Mouse (Mus musculus) intestine, embryonic 15.5 days (tissue): ENCODE measurements around the gene Nav3. TPM values are rescaled to one million over a fixed set of nuclear protein-coding genes. Genes with fewer than 3 reads are reported as not detected.

ENCODE experiments used
- ATAC-seq: fragments of 200-750 bp; cut with Nextera tagmentation; 2 replicates; pipeline ENCODE4 v1.8.0; 2017; ENCODE audit warnings: moderate TSS enrichment, moderate library complexity
- H3K27ac ChIP-seq: fragments of 300-500 bp; sonication (generic); 2 replicates; pipeline ENCODE4 v1.5.1; 2015; ENCODE audit warnings: mild to moderate bottlenecking, inconsistent platforms
- H3K27me3 ChIP-seq: fragments of 300-500 bp; sonication (generic); replicated peaks from 2 replicates; pipeline ENCODE4 v1.6.1; 2015; ENCODE audit warnings: inconsistent platforms
- H3K36me3 ChIP-seq: fragments of 300-500 bp; sonication (generic); 2 replicates; pipeline ENCODE4 v1.6.1; 2015; ENCODE audit warnings: inconsistent platforms
- H3K4me1 ChIP-seq: fragments of 300-500 bp; sonication (generic); replicated peaks from 2 replicates; pipeline ENCODE4 v1.6.1; 2015; ENCODE audit warnings: inconsistent platforms
- H3K4me2 ChIP-seq: fragments of 300-500 bp; sonication (generic); replicated peaks from 2 replicates; pipeline ENCODE4 v1.6.1; 2015; ENCODE audit warnings: mild to moderate bottlenecking, inconsistent platforms
- H3K4me3 ChIP-seq: fragments of 300-500 bp; sonication (generic); replicated peaks from 2 replicates; pipeline ENCODE4 v1.5.1; 2015; ENCODE audit warnings: inconsistent platforms
- H3K9ac ChIP-seq: fragments of 300-500 bp; sonication (generic); 2 replicates; pipeline ENCODE4 v1.6.1; 2015; ENCODE audit warnings: inconsistent platforms
- H3K9me3 ChIP-seq: fragments of 300-500 bp; sonication (generic); 2 replicates; pipeline ENCODE4 v1.6.1; 2016; ENCODE audit warnings: inconsistent platforms
- WGBS: fragments of 180-500 bp; shearing (Covaris S2); methylation state at CpG from one replicate; pipeline ENCODE4 v1.1.7; 2015; 5-methylcytosine and 5-hydroxymethylcytosine counted together
- polyA plus RNA-seq: library from polyadenylated mRNA; unstranded; fragments of >200 nt; fragmentation: Nextera tagmentation; extraction: Ambion mirVana; gene quantifications from 2 replicates; pipeline ENCODE4 v1.2.1, GENCODE M21; 2015

The Nav3 gene
- polyA plus RNA-seq, 1 experiment from 2014 or later: 0.93 TPM

DNA sequence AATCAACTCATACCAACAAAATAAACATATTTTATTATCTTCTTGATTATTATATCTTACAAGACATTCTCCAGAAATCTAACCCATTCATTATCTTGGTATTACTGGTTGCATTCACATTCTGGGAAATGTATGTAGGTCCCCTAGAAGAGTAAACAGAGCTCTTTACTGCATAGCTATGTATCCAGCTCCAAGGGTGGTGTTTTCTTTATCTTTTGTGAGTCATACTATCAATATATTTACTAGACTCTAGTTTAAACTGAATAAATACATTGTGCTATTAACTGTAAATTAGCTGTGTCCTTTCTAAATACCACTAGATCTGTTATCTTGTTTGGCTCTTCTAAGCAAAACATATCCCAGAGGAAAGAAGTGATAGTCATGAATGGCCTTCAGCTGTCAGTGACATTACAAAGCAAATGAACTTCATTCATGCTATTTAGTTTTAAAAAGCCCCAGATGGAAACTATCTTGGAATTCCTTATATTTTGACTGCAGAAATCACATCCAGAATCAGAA is 580.6 kb downstream of the Nav3 start:
- H3K4me3 ChIP-seq: no peak overlapping the region
- H3K36me3 ChIP-seq: no peaks in the 10 kb centered on the region
- H3K27me3 ChIP-seq: no peaks in the 10 kb centered on the region
- H3K4me1 ChIP-seq: no peaks in the 10 kb centered on the region
- no peak overlapping the region for H3K27ac ChIP-seq
- no peak for ATAC-seq
- no peaks in the 10 kb centered on the region for H3K9me3 ChIP-seq
- H3K9ac ChIP-seq: no peak overlapping the region
- no peak overlapping the region for H3K4me2 ChIP-seq

DNA sequence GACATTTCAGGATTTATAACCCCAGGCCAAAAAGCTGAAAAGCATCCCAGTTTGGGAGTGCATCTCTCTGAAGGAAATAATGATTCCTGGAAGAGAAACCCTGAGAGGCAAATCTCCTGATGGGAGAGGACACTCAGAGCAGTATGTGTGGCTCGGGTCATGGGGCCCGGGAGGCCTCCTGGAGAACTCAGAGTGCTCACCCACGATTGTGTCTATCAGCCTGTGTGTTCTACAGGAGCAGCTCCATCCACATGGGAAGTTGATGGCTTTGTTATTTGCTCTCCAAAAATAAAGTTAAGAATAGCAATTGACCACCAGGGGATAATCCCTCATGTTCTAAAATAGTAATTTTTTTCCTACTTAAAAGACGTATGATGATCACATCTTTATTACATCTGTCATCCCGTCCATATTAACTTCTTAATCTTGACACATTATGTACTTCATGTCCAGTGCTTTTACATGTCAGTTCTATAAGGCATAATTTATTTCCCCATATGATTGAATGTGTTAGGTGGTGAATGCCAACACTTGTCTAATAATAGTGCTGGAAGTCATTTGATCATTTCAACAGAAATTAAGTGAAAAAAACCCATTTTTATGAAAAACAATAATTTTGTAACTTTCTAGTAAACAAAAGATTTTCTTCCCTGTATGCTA is 581.2 kb downstream of the Nav3 start:
- H3K4me3 ChIP-seq: no peak overlapping the region
- H3K36me3 ChIP-seq: no peaks in the 10 kb centered on the region
- H3K9me3 ChIP-seq: no peaks in the 10 kb centered on the region
- no peak overlapping the region for H3K9ac ChIP-seq
- H3K4me1 ChIP-seq: no peaks in the 10 kb centered on the region
- no peak overlapping the region for H3K4me2 ChIP-seq
- no peak overlapping the region for H3K27ac ChIP-seq
- H3K27me3 ChIP-seq: no peaks in the 10 kb centered on the region
- ATAC-seq: no peak
- WGBS: 76% methylated on average over 5 of the region's 5 CpGs

- Histone ChIP-seq H3K9me3 (no peaks in the 10 kb centered on the region), H3K36me3 (no peaks in the 10 kb centered on the region), H3K27ac (no peak overlapping the region), H3K4me1 (no peaks in the 10 kb centered on the region), H3K9ac (no peak overlapping the region), H3K4me3 (no peak overlapping the region), H3K4me2 (no peak overlapping the region), H3K27me3 (no peaks in the 10 kb centered on the region)
- WGBS: 80% methylated on average over 2 of the region's 2 CpGs
- ATAC-seq: no peak
These were observed 589.9 kb downstream of the Nav3 start for GRCm38 (mm10) chr10:109866063-109866462.

DNA sequence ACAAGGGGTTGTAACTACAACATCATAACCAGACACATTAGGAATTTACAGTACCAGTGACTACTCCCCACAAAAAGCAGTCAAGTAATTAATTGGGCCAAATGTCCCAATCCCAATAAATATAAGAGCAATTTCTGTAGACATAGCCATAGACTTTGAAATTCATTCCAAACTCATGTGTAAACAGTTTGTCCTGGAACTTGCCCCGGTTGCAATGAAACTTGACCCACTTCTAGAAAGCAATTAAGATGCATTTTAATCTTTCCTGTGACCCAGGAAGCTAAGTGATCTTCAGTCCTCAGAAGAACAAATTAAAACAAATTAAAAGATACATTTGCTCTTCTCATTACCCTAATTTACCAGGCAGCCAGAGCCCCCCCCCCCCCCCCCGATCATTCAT is 590.6 kb downstream of the Nav3 start:
- WGBS: 34% methylated on average over 1 of the region's 2 CpGs
- Histone ChIP-seq H3K4me3 (no peak overlapping the region), H3K27ac (no peak overlapping the region), H3K36me3 (no peaks in the 10 kb centered on the region), H3K4me1 (no peaks in the 10 kb centered on the region), H3K27me3 (no peaks in the 10 kb centered on the region), H3K4me2 (no peak overlapping the region), H3K9me3 (no peaks in the 10 kb centered on the region), H3K9ac (no peak overlapping the region)
- no peak for ATAC-seq

GRCm38 (mm10) chr10:109864708-109865107 is 591.3 kb downstream of the Nav3 start:
- Histone ChIP-seq H3K9ac (no peak overlapping the region), H3K9me3 (no peaks in the 10 kb centered on the region), H3K27ac (no peak overlapping the region), H3K4me3 (no peak overlapping the region), H3K4me2 (no peak overlapping the region), H3K4me1 (no peaks in the 10 kb centered on the region), H3K27me3 (no peaks in the 10 kb centered on the region), H3K36me3 (no peaks in the 10 kb centered on the region)
- ATAC-seq: no peak
- 28% methylated on average over 4 of the region's 4 CpGs for WGBS

GRCm38 (mm10) chr10:109861275-109861674 is 594.7 kb downstream of the Nav3 start:
- Histone ChIP-seq H3K4me2 (no peak overlapping the region), H3K9me3 (no peaks in the 10 kb centered on the region), H3K27ac (no peak overlapping the region), H3K4me3 (no peak overlapping the region), H3K4me1 (no peaks in the 10 kb centered on the region), H3K36me3 (no peaks in the 10 kb centered on the region), H3K9ac (no peak overlapping the region), H3K27me3 (no peaks in the 10 kb centered on the region)
- 64% methylated on average over 2 of the region's 2 CpGs for WGBS
- ATAC-seq: no peak

GRCm38 (mm10) chr10:109858568-109858967 is 597.4 kb downstream of the Nav3 start:
- no peaks in the 10 kb centered on the region for H3K4me1 ChIP-seq
- no peak overlapping the region for H3K4me3 ChIP-seq
- 85% methylated on average over 2 of the region's 2 CpGs for WGBS
- H3K27me3 ChIP-seq: no peaks in the 10 kb centered on the region
- no peak overlapping the region for H3K27ac ChIP-seq
- H3K9me3 ChIP-seq: no peaks in the 10 kb centered on the region
- no peak overlapping the region for H3K9ac ChIP-seq
- H3K4me2 ChIP-seq: no peak overlapping the region
- H3K36me3 ChIP-seq: no peaks in the 10 kb centered on the region
- no peak for ATAC-seq

DNA sequence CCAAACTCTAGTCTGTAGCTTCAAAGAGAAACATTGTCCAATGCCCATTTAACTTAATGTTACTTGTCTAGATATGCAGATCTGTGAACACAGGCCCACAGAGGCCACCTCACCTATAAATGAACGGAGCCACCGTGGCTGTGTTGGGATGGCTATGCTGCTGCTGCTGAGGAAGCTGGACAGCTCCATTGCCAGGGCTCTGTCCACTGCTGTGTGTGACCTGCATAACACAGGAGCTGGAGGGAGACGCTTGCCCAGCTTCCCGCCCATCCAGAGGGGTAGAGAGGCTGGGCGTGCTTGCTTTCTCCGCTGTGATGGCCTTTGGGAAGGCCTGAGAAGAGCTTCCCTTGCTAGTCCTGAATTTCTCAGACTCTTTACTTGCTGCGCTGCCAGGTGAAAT is 603.6 kb downstream of the Nav3 start:
- Histone ChIP-seq H3K4me3 (no peak overlapping the region), H3K27me3 (no peaks in the 10 kb centered on the region), H3K4me1 (no peaks in the 10 kb centered on the region), H3K36me3 (no peaks in the 10 kb centered on the region), H3K9ac (no peak overlapping the region), H3K27ac (no peak overlapping the region), H3K9me3 (no peaks in the 10 kb centered on the region), H3K4me2 (no peak overlapping the region)
- no peak for ATAC-seq
- WGBS: 26% methylated on average over 7 of the region's 7 CpGs

GRCm38 (mm10) chr10:109847631-109848030 is 608.4 kb downstream of the Nav3 start:
- no peaks in the 10 kb centered on the region for H3K27me3 ChIP-seq
- no peak overlapping the region for H3K9ac ChIP-seq
- H3K9me3 ChIP-seq: no peaks in the 10 kb centered on the region
- H3K36me3 ChIP-seq: no peaks in the 10 kb centered on the region
- H3K27ac ChIP-seq: no peak overlapping the region
- H3K4me3 ChIP-seq: no peak overlapping the region
- 53% methylated on average over 4 of the region's 4 CpGs for WGBS
- 0 out of 2 replicates have a peak, but pooled peaks have one; percentile 47 for ATAC-seq
- H3K4me2 ChIP-seq: no peak overlapping the region
- H3K4me1 ChIP-seq: no peaks in the 10 kb centered on the region

DNA sequence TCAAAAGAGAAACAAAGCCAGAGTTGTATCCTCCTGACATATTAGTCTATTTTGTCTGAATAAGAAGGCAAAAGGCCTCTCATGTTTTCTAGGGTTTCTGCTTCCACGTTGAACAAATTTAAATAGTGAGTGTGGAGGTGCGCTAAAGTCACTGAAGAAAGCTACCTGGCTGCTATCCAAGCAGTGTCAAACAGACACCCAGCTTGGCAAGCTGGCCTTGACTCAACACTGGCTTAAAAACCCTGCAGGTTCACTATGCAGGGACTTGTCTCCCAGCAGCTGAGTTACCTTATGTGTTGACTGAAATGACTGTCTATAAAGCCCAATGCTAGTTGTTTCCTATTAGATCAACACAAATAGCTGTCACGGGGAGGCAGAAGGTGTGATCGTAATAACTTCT is 612.3 kb downstream of the Nav3 start:
- H3K9ac ChIP-seq: no peak overlapping the region
- no peaks in the 10 kb centered on the region for H3K36me3 ChIP-seq
- no peaks in the 10 kb centered on the region for H3K27me3 ChIP-seq
- H3K4me2 ChIP-seq: no peak overlapping the region
- H3K4me3 ChIP-seq: no peak overlapping the region
- WGBS: 81% methylated on average over 4 of the region's 4 CpGs
- H3K27ac ChIP-seq: no peak overlapping the region
- no peaks in the 10 kb centered on the region for H3K4me1 ChIP-seq
- no peaks in the 10 kb centered on the region for H3K9me3 ChIP-seq
- ATAC-seq: no peak

GRCm38 (mm10) chr10:109832768-109833291 is 623.2 kb downstream of the Nav3 start:
- 34% methylated on average over 18 of the region's 18 CpGs for WGBS
- H3K36me3 ChIP-seq: no peaks in the 10 kb centered on the region
- H3K27ac ChIP-seq: no peak overlapping the region
- H3K4me2 ChIP-seq: 0 out of 2 replicates have a peak overlapping the region, but pooled peaks have one; percentile 26
- H3K27me3 ChIP-seq: no peaks in the 10 kb centered on the region
- no peak for ATAC-seq
- H3K9ac ChIP-seq: no peak overlapping the region
- H3K4me3 ChIP-seq: no peak overlapping the region
- H3K9me3 ChIP-seq: no peaks in the 10 kb centered on the region
- no peaks in the 10 kb centered on the region for H3K4me1 ChIP-seq

GRCm38 (mm10) chr10:109806782-109807493 is 649.1 kb downstream of the Nav3 start:
- WGBS: 73% methylated on average over 5 of the region's 5 CpGs

DNA sequence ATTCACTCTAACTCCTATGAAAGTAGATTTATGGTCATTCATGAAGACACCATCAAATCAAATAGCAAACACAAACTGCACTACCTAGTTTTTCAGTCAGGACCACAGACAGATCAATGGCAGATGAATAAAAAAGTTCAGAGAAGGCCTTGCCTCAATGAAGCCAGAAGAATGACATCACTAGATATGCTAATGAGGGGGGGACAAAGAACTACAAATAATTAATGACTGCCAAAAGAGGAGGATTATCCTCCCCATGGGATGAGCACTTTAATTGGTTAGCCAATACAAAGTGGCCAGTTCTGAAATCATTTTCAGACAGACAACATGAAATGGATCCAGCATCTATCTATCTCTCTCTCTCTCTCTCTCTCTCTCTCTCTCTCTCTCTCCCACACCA is 652.6 kb downstream of the Nav3 start:
- H3K4me2 ChIP-seq: no peak overlapping the region
- no peaks in the 10 kb centered on the region for H3K9me3 ChIP-seq
- no peaks in the 10 kb centered on the region for H3K27me3 ChIP-seq
- H3K9ac ChIP-seq: no peak overlapping the region
- no peaks in the 10 kb centered on the region for H3K36me3 ChIP-seq
- ATAC-seq: no peak
- H3K27ac ChIP-seq: no peak overlapping the region
- H3K4me3 ChIP-seq: no peak overlapping the region
- no peaks in the 10 kb centered on the region for H3K4me1 ChIP-seq

More at GRCm38 (mm10) chr10:109806782-109807493, 649.1 kb downstream of the Nav3 start:
- no peaks in the 10 kb centered on the region for H3K36me3 ChIP-seq
- no peak overlapping the region for H3K27ac ChIP-seq
- H3K4me3 ChIP-seq: no peak overlapping the region
- no peak overlapping the region for H3K4me2 ChIP-seq
- H3K27me3 ChIP-seq: no peaks in the 10 kb centered on the region
- H3K9ac ChIP-seq: no peak overlapping the region
- no peaks in the 10 kb centered on the region for H3K9me3 ChIP-seq
- ATAC-seq: no peak
- H3K4me1 ChIP-seq: no peaks in the 10 kb centered on the region
